Mouse (Mus musculus): ENCODE data around the gene Vmn2r93. TPM values are rescaled to one million over a fixed set of nuclear protein-coding genes. Genes with fewer than 3 reads are reported as not detected.

Gene Vmn2r93
- total RNA-seq (2021) = not detected
- long read RNA-seq, experiment 1 = 0 reads
- long read RNA-seq, experiment 2 = 0 reads

DNA sequence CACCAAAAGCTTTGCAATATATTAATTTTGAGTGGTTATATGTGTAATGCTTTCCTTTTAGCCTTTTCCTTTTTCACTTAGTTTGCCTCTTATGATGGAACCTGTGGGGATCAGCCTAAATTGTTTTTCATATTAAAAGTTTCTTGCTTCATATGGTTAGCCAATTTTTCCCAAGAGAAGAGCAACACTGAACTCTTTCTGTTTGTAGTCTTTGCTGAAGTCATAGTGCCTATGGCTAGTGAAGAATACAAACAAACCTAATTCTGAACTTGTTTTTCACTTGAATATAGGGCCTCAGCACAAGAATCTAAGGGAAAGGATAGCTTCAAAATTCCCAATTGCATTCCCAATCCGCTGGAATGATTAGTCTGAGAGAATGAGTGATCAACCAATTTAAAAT is at the start of gene Vmn2r93:
Gene Vmn2r93 (plus strand): TSS at position 301 of the 400 bp plus-strand sequence.
- no peak within 1 kb of the TSS for H3K27ac ChIP-seq
- TF ChIP-seq CTCF (IDR thresholded peaks at IDR 0.05) = no peak
- DNase-seq = no peak
- H3K4me3 ChIP-seq = no peak within 1 kb of the TSS
- intact Hi-C loops (cut with DNase I) = no loop called here

- H3K4me3 ChIP-seq = no peak within 1 kb of the TSS
- DNase-seq = no peak
- intact Hi-C loops (cut with DNase I) = no loop called here
- no peak for TF ChIP-seq CTCF (IDR thresholded peaks at IDR 0.05)
- no peak within 1 kb of the TSS for H3K27ac ChIP-seq
Measured at GRCm38 (mm10) chr17:18277656-18278055, 20.2 kb upstream of the Vmn2r93 start, which contains the start of gene Vmn2r94. Gene Vmn2r94 (minus strand): TSS chr17:18277756.

DNA sequence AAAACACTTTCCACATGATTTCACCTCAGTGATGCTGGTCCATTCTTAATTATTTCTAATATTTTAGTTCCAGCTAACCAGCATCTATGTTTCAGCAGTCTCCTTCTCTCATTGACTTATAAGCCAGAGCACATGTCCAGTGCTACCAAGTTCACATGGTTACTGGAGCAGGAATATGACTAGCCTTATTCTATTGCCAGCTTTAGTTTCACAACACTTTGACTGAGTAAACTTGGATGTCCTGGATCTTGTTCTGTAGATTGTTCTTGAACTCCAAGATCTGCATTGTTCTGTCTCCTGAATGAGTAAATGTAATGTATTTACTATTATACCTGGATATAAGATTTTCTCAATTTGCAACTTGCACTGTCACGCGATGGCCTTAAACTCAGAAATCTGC is 25.1 kb downstream of the Vmn2r93 start:
- Histone ChIP-seq H3K27ac (no peak overlapping the region), H3K4me3 (no peak overlapping the region)
- no peak for DNase-seq
- intact Hi-C loops (cut with DNase I) = no loop called here
- no peak for TF ChIP-seq CTCF (IDR thresholded peaks at IDR 0.05)

DNA sequence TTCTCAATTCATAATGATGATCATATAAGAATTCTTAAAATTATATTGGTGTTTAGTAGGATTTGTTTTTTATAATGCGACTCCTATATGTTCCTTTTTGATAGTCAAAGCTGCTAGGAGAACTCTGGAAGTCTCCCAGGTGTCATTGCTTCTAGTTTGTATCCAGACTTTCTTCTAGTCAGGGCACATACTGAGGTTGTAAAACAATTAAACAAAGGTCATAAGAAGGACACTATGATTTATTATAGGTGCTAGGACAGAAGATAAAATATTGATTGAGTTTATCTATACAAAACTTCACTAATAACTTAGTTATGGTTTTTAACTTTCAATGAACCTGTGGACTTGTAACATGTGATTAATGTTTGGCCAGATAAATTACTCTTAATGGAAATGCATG is 62.1 kb downstream of the Vmn2r93 start:
- no peak for DNase-seq
- Histone ChIP-seq H3K4me3 (no peak overlapping the region), H3K27ac (no peak overlapping the region)
- TF ChIP-seq CTCF (IDR thresholded peaks at IDR 0.05) = no peak
- intact Hi-C loops (cut with DNase I) = no loop called here

DNA sequence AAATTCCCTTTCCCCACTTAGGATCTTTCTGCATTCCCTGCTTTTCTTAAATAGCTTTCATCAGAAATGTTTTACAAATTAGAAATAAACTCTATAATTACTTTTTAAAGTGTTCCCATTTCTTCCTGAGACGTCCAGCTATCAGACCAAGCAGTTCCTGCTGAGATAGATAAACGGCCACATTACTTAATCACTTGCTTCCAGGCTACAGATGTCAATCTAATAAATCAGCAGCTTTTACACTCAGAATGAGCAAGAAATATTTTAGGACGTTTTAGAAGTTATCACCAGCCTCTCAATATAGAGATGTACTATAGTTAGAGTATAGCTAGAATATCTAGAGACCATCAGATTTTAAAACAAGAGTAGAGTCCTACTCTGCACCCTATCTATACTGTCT is 62.7 kb downstream of the Vmn2r93 start:
- intact Hi-C loops (cut with DNase I) = no loop called here
- Histone ChIP-seq H3K27ac (no peak overlapping the region), H3K4me3 (no peak overlapping the region)
- DNase-seq = no peak
- TF ChIP-seq CTCF (IDR thresholded peaks at IDR 0.05) = no peak

Other genes starting within 250 kb of the Vmn2r93 start
- gene Vmn2r124, start 248.7 kb upstream of the Vmn2r93 start, total RNA-seq (2021) = not detected
- gene Vmn2r91, start 213.1 kb upstream of the Vmn2r93 start, total RNA-seq (2021) = not detected
- not detected for gene Vmn2r92, start 146.2 kb upstream of the Vmn2r93 start, total RNA-seq (2021)
- gene Vmn2r94, start 20.3 kb upstream of the Vmn2r93 start, total RNA-seq (2021) = not detected
- gene Vmn2r95, start 126.0 kb downstream of the Vmn2r93 start, total RNA-seq (2021) = not detected

Data from gastrocnemius, adult 2 months (tissue).